Mouse (Mus musculus): ENCODE results near the gene B3glct. TPM values are rescaled to one million over a fixed set of nuclear protein-coding genes. Genes with fewer than 3 reads are reported as not detected.

The B3glct gene
- total RNA-seq (2023), result 1 to 10 TPM; 4.7 to 7.2 TPM

GRCm38 (mm10) chr5:149678100-149678989 is at the start of gene B3glct:
TSS of gene B3glct (plus strand) at chr5:149678230.

GRCm38 (mm10) chr5:149636075-149636920 is 41.7 kb upstream of the B3glct start, which contains the start of gene Hsph1:
TSS of gene Hsph1 (minus strand) at chr5:149636376.

Other genes starting within 250 kb of the B3glct start
- not detected for gene Tex26, start 238.6 kb upstream of the B3glct start, total RNA-seq (2023)
- not detected for gene Wdr95, start 149.6 kb upstream of the B3glct start, total RNA-seq (2023)
- 10 to 100 TPM; 53.0 to 64.5 TPM for gene Hsph1, start 41.9 kb upstream of the B3glct start, total RNA-seq (2023)